Mouse (Mus musculus) liver, embryonic 12.5 days (tissue): ENCODE data around the gene Med15. TPM values are rescaled to one million over a fixed set of nuclear protein-coding genes. Genes with fewer than 3 reads are reported as not detected.
"Not testable (repeated sequence)": the region's sequence is repeated elsewhere in the genome, so short reads cannot be mapped to it uniquely, and the experiment has no call there.

Source experiments
- ATAC-seq: fragments of 200-750 bp; cut with Nextera tagmentation; 2 replicates; pipeline ENCODE4 v1.8.0; 2017; ENCODE audit warnings: moderate number of reproducible peaks, mild to moderate bottlenecking, moderate library complexity
- H3K27ac ChIP-seq: fragments of 300-500 bp; sonication (generic); 2 replicates; pipeline ENCODE4 v1.5.1; 2016; ENCODE audit warnings: mild to moderate bottlenecking
- H3K27me3 ChIP-seq: fragments of 300-500 bp; sonication (generic); replicated peaks from 2 replicates; pipeline ENCODE4 v1.6.1; 2016; ENCODE audit warnings: mild to moderate bottlenecking, moderate library complexity
- H3K36me3 ChIP-seq: fragments of 300-500 bp; sonication (generic); 2 replicates; pipeline ENCODE4 v1.6.1; 2016; ENCODE audit warnings: mild to moderate bottlenecking, moderate library complexity
- H3K4me1 ChIP-seq: fragments of 300-500 bp; sonication (generic); 2 replicates; pipeline ENCODE4 v1.6.1; 2016
- H3K4me2 ChIP-seq: fragments of 300-500 bp; sonication (generic); 2 replicates; pipeline ENCODE4 v1.6.1; 2016; ENCODE audit warnings: mild to moderate bottlenecking, moderate library complexity
- H3K4me3 ChIP-seq: fragments of 300-500 bp; sonication (generic); 2 replicates; pipeline ENCODE4 v1.5.1; 2016; ENCODE audit warnings: mild to moderate bottlenecking, moderate library complexity
- H3K9ac ChIP-seq: fragments of 300-500 bp; sonication (generic); 2 replicates; pipeline ENCODE4 v1.6.1; 2016; ENCODE audit warnings: mild to moderate bottlenecking, moderate library complexity
- H3K9me3 ChIP-seq: fragments of 300-500 bp; sonication (generic); replicated peaks from 2 replicates; pipeline ENCODE4 v1.6.1; 2016; ENCODE audit warnings: mild to moderate bottlenecking, moderate library complexity
- WGBS: fragments of 180-500 bp; shearing (Covaris S2); methylation state at CpG from one replicate; pipeline ENCODE4 v1.1.7; 2016; ENCODE audit not compliant: insufficient replicate concordance; 5-methylcytosine and 5-hydroxymethylcytosine counted together
- polyA plus RNA-seq: library from polyadenylated mRNA; unstranded; fragments of >200 nt; fragmentation: Nextera tagmentation; extraction: Ambion mirVana; gene quantifications from 2 replicates; pipeline ENCODE4 v1.2.1, GENCODE M21; 2016

Med15 gene
- polyA plus RNA-seq, 1 experiment from 2014 or later = 24.2 TPM

DNA sequence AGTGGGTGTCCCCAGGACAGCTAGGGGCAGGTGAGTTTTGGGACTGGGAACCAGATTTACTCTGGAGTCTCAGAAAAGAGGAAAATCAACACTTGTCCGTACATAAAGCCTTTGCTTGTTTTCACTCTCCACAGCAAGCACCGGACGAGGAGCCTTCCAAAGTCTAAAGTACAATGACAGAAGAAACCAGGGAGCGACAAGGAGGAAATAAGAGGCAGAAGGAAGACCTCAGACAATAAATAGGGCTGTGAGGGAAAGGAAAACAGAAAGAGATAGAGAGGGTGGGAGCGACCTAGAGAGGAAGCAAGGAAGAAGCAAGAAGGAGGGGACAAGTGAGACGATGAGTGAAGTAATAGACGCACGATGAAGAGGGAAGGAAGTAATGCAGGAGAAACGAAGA is 26.2 kb upstream of the Med15 start:
- no peaks in the 10 kb centered on the region for H3K9me3 ChIP-seq
- H3K4me1 ChIP-seq = peaks cover 48% of the 10 kb centered on the region
- ATAC-seq = no peak
- 0 out of 2 replicates have a peak overlapping the region, but pooled peaks have one; percentile 83 for H3K9ac ChIP-seq
- 33% methylated on average over 9 of the region's 9 CpGs for WGBS
- H3K27me3 ChIP-seq = peaks cover 10% of the 10 kb centered on the region; the same call in 1 of the 2 replicates
- H3K4me2 ChIP-seq = peak overlapping the region; percentile 96
- H3K36me3 ChIP-seq = peaks cover 4% of the 10 kb centered on the region; the same call in 1 of the 2 replicates
- H3K4me3 ChIP-seq = peak overlapping the region; percentile 67
- no peak overlapping the region; the same call in 1 of the 2 replicates for H3K27ac ChIP-seq

DNA sequence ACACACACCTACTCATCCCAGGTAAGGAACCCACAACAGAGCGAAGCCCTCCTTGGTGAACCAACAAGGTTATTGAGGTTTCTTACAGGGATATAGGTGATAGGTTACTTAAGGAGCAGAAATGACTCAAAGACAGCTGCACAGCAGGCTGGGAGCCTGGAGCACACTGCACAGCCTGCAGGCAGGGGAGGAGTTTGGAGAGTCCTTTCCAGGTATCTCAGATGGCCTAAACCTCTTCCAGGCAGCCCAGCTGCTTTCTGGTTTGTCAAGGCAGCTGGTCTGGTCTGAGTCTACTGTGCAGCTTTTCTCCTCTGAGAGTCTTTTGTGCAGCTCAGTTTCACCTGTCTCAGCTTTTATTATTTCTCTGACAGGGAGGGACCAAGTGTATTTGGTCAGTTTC is 25.1 kb upstream of the Med15 start:
- WGBS = 91% methylated on average over 1 of the region's 1 CpGs
- Histone ChIP-seq H3K4me3 (no peak overlapping the region), H3K4me2 (no peak overlapping the region), H3K9ac (no peak overlapping the region), H3K27ac (no peak overlapping the region), H3K36me3 (no peaks in the 10 kb centered on the region), H3K9me3 (no peaks in the 10 kb centered on the region), H3K4me1 (peaks cover 42% of the 10 kb centered on the region), H3K27me3 (peaks cover 14% of the 10 kb centered on the region; the same call in 1 of the 2 replicates)
- ATAC-seq = no peak

DNA sequence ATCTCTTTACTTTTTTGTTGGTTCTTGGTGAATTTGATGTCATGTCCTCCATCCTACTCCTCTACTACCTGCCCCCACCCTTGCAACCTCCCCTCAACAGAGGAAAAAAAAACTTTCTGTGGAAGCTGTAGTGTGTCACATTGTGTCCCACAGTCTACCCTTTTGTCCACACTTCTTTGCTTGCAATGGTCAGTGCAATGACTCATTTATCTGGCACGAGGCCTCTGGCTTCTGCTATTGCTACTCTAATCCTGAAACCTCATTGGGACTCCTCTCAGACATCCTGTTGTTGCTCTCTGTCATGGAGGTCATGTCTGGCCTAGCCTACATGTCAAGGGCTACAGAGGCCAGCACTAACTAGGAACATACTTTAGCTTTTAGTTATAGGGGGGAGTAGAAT is 21.0 kb upstream of the Med15 start:
- Histone ChIP-seq H3K4me2 (no peak overlapping the region), H3K9ac (no peak overlapping the region), H3K4me3 (no peak overlapping the region), H3K4me1 (peaks cover 6% of the 10 kb centered on the region; the same call in 1 of the 2 replicates), H3K9me3 (no peaks in the 10 kb centered on the region), H3K27ac (no peak overlapping the region), H3K27me3 (peaks cover 26% of the 10 kb centered on the region), H3K36me3 (no peaks in the 10 kb centered on the region)
- no peak for ATAC-seq
- 39% methylated on average over 1 of the region's 1 CpGs for WGBS

DNA sequence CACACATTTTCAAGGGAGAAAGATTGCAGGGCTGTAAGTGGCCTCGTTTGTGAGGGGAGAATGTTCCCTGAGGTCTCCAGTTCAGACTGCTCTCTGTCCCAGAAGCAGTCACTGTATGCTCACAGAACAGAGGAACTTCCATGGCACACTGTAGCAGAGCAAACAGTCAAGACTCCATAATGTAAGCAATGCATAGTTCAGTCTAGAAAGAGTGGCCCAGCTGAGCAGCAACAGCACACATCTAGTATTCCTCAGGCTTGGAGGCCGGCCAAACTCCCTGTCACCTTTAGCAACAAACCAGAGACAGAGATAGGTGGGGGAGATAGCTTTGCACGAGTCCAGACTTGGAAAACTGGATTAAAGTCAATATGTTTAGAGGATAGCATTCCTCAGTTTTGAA is 20.3 kb upstream of the Med15 start:
- H3K4me2 ChIP-seq = no peak overlapping the region
- peaks cover 26% of the 10 kb centered on the region for H3K27me3 ChIP-seq
- H3K9ac ChIP-seq = no peak overlapping the region
- H3K4me1 ChIP-seq = 0 out of 2 replicates have a peak, but pooled peaks cover 4% of the 10 kb centered on the region
- H3K4me3 ChIP-seq = no peak overlapping the region
- no peaks in the 10 kb centered on the region for H3K9me3 ChIP-seq
- no peaks in the 10 kb centered on the region for H3K36me3 ChIP-seq
- ATAC-seq = no peak
- H3K27ac ChIP-seq = no peak overlapping the region
- WGBS = 21% methylated on average over 3 of the region's 3 CpGs

DNA sequence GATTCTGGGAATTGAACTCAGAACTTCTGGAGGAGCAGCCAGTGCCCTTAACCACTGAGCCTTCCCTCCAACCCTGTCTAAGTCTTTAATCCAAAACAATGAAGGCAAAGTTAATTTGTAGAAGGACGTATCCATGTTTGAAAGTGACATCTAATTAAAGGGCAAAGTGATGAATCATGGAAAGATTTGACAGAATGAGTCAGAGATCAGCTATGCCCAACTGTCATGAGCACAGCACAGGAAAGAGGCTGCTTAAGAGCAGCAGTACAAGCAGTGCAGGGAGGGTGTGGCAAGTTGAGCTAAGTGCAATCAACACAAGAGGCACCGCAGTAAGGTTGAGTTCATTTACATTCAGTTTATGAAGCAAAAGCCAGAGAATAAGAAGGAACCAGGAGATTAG is 12.4 kb upstream of the Med15 start:
- H3K36me3 ChIP-seq = no peaks in the 10 kb centered on the region
- no peak for ATAC-seq
- 62% methylated on average over 2 of the region's 2 CpGs for WGBS
- no peaks in the 10 kb centered on the region for H3K9me3 ChIP-seq
- H3K4me3 ChIP-seq = no peak overlapping the region
- H3K9ac ChIP-seq = no peak overlapping the region
- no peak overlapping the region for H3K27ac ChIP-seq
- no peak overlapping the region for H3K4me2 ChIP-seq
- peaks cover 7% of the 10 kb centered on the region; the same call in 1 of the 2 replicates for H3K27me3 ChIP-seq
- H3K4me1 ChIP-seq = peaks cover 4% of the 10 kb centered on the region; the same call in 1 of the 2 replicates

DNA sequence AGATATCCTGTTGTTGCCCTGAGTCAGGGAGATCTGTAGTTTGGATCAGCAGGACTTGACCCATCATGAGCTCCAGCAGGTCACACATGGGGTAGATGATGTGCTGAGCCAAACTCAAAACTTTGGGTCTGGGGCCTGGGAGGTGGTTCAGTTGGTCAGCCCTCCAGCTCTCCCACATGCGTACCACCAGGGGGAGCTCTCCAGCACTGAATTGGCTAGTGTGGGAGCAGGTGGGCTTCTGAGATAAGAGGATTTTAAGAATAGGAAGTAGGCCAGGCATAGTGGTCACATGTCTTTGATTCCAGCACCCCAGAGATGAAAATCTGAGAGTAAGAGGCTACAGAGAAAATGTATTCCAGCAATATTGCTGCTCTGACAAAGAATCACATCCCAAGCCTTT is 11.8 kb upstream of the Med15 start:
- H3K9me3 ChIP-seq = no peaks in the 10 kb centered on the region
- ATAC-seq = no peak
- no peak overlapping the region for H3K27ac ChIP-seq
- H3K36me3 ChIP-seq = no peaks in the 10 kb centered on the region
- H3K4me3 ChIP-seq = no peak overlapping the region
- peaks cover 4% of the 10 kb centered on the region for H3K4me1 ChIP-seq
- H3K4me2 ChIP-seq = no peak overlapping the region
- no peak overlapping the region for H3K9ac ChIP-seq
- peaks cover 6% of the 10 kb centered on the region; the same call in 1 of the 2 replicates for H3K27me3 ChIP-seq
- 11% methylated on average over 1 of the region's 1 CpGs for WGBS

DNA sequence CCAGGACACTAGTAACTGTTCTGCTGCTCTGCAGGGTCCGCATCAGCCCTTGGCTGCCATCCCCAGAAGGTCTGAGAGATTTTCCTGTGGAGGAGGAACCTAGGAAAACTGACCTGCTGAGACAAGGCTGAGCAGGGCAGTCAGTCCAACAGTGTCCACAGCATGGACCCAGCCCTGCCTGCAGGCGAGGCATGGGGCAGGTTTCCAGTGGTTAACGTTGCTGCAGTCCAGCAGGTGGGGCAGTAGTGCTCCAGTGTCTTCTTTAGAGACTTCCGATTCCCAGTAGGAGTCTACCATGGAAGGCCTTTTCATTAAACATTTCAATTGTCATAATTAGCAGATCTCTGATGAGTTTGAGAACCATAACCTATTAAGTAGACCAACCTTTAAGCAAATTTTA is 10.6 kb upstream of the Med15 start:
- H3K4me1 ChIP-seq = peaks cover 4% of the 10 kb centered on the region
- no peak overlapping the region for H3K4me2 ChIP-seq
- ATAC-seq = no peak
- H3K4me3 ChIP-seq = no peak overlapping the region
- WGBS = 41% methylated on average over 4 of the region's 4 CpGs
- no peak overlapping the region for H3K9ac ChIP-seq
- H3K36me3 ChIP-seq = no peaks in the 10 kb centered on the region
- no peak overlapping the region for H3K27ac ChIP-seq
- no peaks in the 10 kb centered on the region for H3K9me3 ChIP-seq
- H3K27me3 ChIP-seq = peaks cover 6% of the 10 kb centered on the region; the same call in 1 of the 2 replicates

DNA sequence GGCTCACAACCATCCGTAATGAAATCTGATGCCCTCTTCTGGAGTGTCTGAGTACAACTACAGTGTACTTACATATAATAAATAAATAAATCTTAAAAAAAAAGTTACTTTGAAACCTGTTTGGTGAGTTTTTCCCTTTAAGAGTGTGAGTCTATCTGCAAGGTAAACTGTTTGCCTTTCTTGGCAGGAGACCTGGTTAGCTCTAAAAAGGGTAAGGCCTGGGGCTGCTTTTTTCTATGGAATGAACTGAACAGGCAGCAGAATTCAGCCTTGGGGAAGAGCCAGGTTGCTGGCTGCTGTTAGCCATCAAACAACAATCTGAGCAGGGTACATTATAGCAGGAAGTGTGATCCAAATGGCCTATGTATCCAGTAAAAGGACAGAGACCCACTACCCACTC is 10.1 kb upstream of the Med15 start:
- Histone ChIP-seq H3K4me2 (no peak overlapping the region), H3K9me3 (no peaks in the 10 kb centered on the region), H3K4me3 (no peak overlapping the region), H3K27ac (no peak overlapping the region), H3K27me3 (peaks cover 7% of the 10 kb centered on the region), H3K4me1 (peaks cover 4% of the 10 kb centered on the region), H3K36me3 (no peaks in the 10 kb centered on the region), H3K9ac (no peak overlapping the region)
- 76% methylated on average over 1 of the region's 1 CpGs for WGBS
- ATAC-seq = no peak

DNA sequence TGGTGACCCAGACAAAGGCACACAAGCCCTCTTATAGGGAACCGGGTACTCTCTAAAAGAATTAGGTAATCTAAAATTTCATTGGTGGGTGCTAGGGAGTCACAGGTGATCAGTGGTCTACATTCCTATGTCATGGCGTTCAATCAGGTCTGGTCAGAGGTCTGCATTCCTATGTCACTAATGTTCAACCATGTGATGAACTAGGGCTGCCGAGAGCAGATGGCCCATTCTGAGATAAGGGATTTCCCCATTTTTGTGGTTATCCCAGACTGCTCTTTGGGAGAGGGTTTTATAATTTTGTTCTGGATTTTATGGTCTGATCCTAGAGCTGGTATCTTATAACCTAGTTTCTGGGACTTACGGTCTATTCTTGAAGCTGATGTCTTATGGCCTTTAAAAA is 7.4 kb upstream of the Med15 start:
- Histone ChIP-seq H3K27ac (no peak overlapping the region), H3K9me3 (no peaks in the 10 kb centered on the region), H3K9ac (no peak overlapping the region), H3K36me3 (no peaks in the 10 kb centered on the region), H3K4me2 (no peak overlapping the region), H3K27me3 (peaks cover 30% of the 10 kb centered on the region), H3K4me1 (peaks cover 4% of the 10 kb centered on the region), H3K4me3 (no peak overlapping the region)
- WGBS = 59% methylated on average over 4 of the region's 4 CpGs
- ATAC-seq = no peak

DNA sequence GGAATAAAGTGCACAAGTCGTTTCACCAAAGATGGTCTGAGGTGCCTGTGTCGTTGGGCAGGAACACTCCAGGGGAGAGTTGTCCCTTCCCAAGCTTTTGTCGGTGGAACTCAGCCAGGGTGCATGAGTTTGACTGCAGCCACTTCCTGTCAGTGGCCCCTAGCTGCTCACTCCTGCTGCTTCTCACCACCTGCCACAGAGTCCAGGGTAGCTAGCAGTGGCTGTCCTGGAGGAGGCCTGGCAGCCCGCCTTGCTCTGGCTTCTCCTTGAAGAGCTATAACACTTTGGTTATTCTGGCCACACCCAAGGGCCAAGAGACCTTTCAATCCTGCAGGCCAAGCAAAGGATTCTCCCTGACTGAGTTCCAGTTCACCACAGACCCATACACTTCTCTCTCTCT is 3.5 kb upstream of the Med15 start:
- Histone ChIP-seq H3K27me3 (peaks cover 64% of the 10 kb centered on the region), H3K4me2 (no peak overlapping the region), H3K4me1 (no peaks in the 10 kb centered on the region; the same call in 1 of the 2 replicates), H3K9me3 (no peaks in the 10 kb centered on the region), H3K4me3 (no peak overlapping the region), H3K9ac (no peak overlapping the region), H3K36me3 (no peaks in the 10 kb centered on the region), H3K27ac (no peak overlapping the region)
- WGBS = 33% methylated on average over 4 of the region's 4 CpGs
- ATAC-seq = no peak

DNA sequence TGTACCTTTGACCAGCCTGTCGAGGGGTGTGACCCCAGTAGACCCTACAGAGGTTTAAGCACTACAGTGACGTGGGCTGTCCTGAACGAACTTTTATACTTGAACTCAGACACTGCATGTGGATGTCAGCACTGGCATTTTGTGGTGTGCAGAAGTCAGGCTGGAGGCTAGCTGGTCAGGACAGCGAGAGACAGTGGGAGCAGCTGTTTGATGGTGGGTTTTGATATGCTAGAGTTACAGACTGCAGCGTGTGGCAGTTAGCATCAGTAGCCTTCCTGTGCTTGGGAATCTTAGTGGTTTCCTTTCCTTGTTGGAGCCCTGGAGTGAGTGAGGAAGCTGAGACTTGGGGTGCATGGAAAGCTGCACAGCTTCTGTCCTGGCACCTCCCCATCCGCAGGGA is 2.2 kb upstream of the Med15 start:
- peaks cover 60% of the 10 kb centered on the region for H3K27me3 ChIP-seq
- H3K27ac ChIP-seq, ATAC-seq, H3K9ac ChIP-seq, H3K36me3 ChIP-seq, H3K4me3 ChIP-seq, H3K4me1 ChIP-seq, H3K4me2 ChIP-seq, H3K9me3 ChIP-seq: not testable (repeated sequence)
- WGBS = 52% methylated on average over 6 of the region's 6 CpGs

DNA sequence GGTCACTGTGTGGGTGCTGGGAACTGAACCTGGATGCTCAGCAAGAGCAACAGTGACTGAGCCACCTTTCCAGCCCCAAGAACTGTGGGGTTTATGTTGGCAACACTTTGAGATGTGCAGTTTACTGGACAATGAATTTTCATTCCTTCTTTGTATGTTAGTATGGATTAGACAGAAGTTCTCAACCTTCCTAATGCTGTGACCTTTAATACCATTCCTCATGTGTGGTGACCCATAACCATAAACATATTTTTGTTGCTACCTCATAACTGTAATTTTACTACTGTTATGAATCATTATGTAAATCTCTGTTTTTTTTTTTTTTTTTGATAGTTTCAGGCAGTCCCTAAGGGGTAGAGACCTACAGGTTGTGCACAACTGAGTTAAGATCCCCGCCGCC is 955 bp upstream of the Med15 start:
- no peak for ATAC-seq
- H3K9ac ChIP-seq = no peak overlapping the region
- H3K4me3 ChIP-seq = no peak overlapping the region
- peak overlapping the region; percentile 37 for H3K4me2 ChIP-seq
- no peaks in the 10 kb centered on the region for H3K9me3 ChIP-seq
- peaks cover 60% of the 10 kb centered on the region for H3K27me3 ChIP-seq
- H3K4me1 ChIP-seq = no peaks in the 10 kb centered on the region
- H3K27ac ChIP-seq = no peak overlapping the region
- WGBS = 53% methylated on average over 2 of the region's 2 CpGs
- no peaks in the 10 kb centered on the region for H3K36me3 ChIP-seq

DNA sequence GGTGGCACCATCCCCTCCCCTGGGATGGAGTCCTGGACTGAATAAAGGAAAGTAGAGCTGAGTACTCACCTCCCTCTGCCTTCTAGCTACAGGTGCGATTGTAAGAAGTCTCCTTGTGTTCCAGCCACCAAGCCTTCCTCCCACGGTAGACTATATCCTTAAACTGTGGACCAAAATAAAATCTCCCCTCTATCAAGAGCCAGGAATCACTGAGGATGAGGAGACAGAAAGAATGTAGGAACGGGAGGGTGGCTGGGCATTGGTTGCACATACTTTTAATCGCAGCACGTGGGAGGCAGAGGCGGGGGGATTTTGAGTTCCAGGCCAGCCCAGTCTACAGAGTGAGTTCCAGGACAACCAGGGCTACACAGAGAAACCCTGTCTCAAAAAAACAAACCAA is 260 bp downstream of the Med15 start:
- H3K9me3 ChIP-seq = no peaks in the 10 kb centered on the region
- no peaks in the 10 kb centered on the region; the same call in 1 of the 2 replicates for H3K4me1 ChIP-seq
- no peak overlapping the region for H3K4me3 ChIP-seq
- ATAC-seq = no peak
- no peak overlapping the region for H3K9ac ChIP-seq
- H3K27ac ChIP-seq = no peak overlapping the region
- H3K36me3 ChIP-seq = no peaks in the 10 kb centered on the region
- H3K4me2 ChIP-seq = no peak overlapping the region
- H3K27me3 ChIP-seq = peaks cover 54% of the 10 kb centered on the region
- 59% methylated on average over 6 of the region's 6 CpGs for WGBS
